Mouse (Mus musculus): ENCODE measurements around the gene Olfr1042. TPM values are rescaled to one million over a fixed set of nuclear protein-coding genes. Genes with fewer than 3 reads are reported as not detected.

The Olfr1042 gene
- polyA plus RNA-seq (2014; fragmentation: Illumina TruSeq; extraction: RNeasy Lipid Tissue Mini Kit (QIAGEN cat#74804); ENCODE audit: low replicate concordance): not detected

GRCm38 (mm10) chr2:86161738-86162137 is at the start of gene Olfr1042:
TSS of gene Olfr1042 (minus strand) at chr2:86161838.

GRCm38 (mm10) chr2:86202909-86203308 is 41.3 kb upstream of the Olfr1042 start, which contains the start of gene Olfr1045:
TSS of gene Olfr1045 (minus strand) at chr2:86203009.

GRCm38 (mm10) chr2:86185583-86185982 is 23.9 kb upstream of the Olfr1042 start, which contains the start of gene Olfr52:
TSS of gene Olfr52 (minus strand) at chr2:86185683.

GRCm38 (mm10) chr2:86177720-86178119 is 16.1 kb upstream of the Olfr1042 start, which contains the start of gene Olfr1044:
TSS of gene Olfr1044 (minus strand) at chr2:86177820.

GRCm38 (mm10) chr2:86167422-86167821 is 5.8 kb upstream of the Olfr1042 start, which contains the start of gene Olfr1043:
TSS of gene Olfr1043 (minus strand) at chr2:86167522.

GRCm38 (mm10) chr2:86146632-86147031 is 15.0 kb downstream of the Olfr1042 start, which contains the start of gene Olfr1040:
TSS of gene Olfr1040 (minus strand) at chr2:86146732.

GRCm38 (mm10) chr2:86135828-86136227 is 25.8 kb downstream of the Olfr1042 start, which contains the start of gene Olfr1039:
TSS of gene Olfr1039 (minus strand) at chr2:86135928.

Other genes with a start within 250 kb of the Olfr1042 start
- not detected for gene Olfr1025-ps1, start 246.6 kb downstream of the Olfr1042 start, polyA plus RNA-seq (2014; fragmentation: Illumina TruSeq; extraction: RNeasy Lipid Tissue Mini Kit (QIAGEN cat#74804); ENCODE audit: low replicate concordance)
- gene Olfr1026, start 240.3 kb downstream of the Olfr1042 start, polyA plus RNA-seq (2014; fragmentation: Illumina TruSeq; extraction: RNeasy Lipid Tissue Mini Kit (QIAGEN cat#74804); ENCODE audit: low replicate concordance): not detected
- gene Olfr1028, start 211.4 kb downstream of the Olfr1042 start, polyA plus RNA-seq (2014; fragmentation: Illumina TruSeq; extraction: RNeasy Lipid Tissue Mini Kit (QIAGEN cat#74804); ENCODE audit: low replicate concordance): not detected
- not detected for gene Olfr1029, start 187.9 kb downstream of the Olfr1042 start, polyA plus RNA-seq (2014; fragmentation: Illumina TruSeq; extraction: RNeasy Lipid Tissue Mini Kit (QIAGEN cat#74804); ENCODE audit: low replicate concordance)
- not detected for gene Olfr1030, start 182.6 kb downstream of the Olfr1042 start, polyA plus RNA-seq (2014; fragmentation: Illumina TruSeq; extraction: RNeasy Lipid Tissue Mini Kit (QIAGEN cat#74804); ENCODE audit: low replicate concordance)
- gene Olfr1031, start 171.5 kb downstream of the Olfr1042 start, polyA plus RNA-seq (2014; fragmentation: Illumina TruSeq; extraction: RNeasy Lipid Tissue Mini Kit (QIAGEN cat#74804); ENCODE audit: low replicate concordance): not detected
- gene Olfr1032, start 156.3 kb downstream of the Olfr1042 start, polyA plus RNA-seq (2014; fragmentation: Illumina TruSeq; extraction: RNeasy Lipid Tissue Mini Kit (QIAGEN cat#74804); ENCODE audit: low replicate concordance): not detected
- 3.2 TPM for gene Olfr1033, start 141.2 kb downstream of the Olfr1042 start, polyA plus RNA-seq (2014; fragmentation: Illumina TruSeq; extraction: RNeasy Lipid Tissue Mini Kit (QIAGEN cat#74804); ENCODE audit: low replicate concordance)
- 0.89 TPM for gene Olfr1034, start 116.0 kb downstream of the Olfr1042 start, polyA plus RNA-seq (2014; fragmentation: Illumina TruSeq; extraction: RNeasy Lipid Tissue Mini Kit (QIAGEN cat#74804); ENCODE audit: low replicate concordance)
- not detected for gene Olfr1036, start 87.8 kb downstream of the Olfr1042 start, polyA plus RNA-seq (2014; fragmentation: Illumina TruSeq; extraction: RNeasy Lipid Tissue Mini Kit (QIAGEN cat#74804); ENCODE audit: low replicate concordance)
- not detected for gene Olfr1037, start 74.5 kb downstream of the Olfr1042 start, polyA plus RNA-seq (2014; fragmentation: Illumina TruSeq; extraction: RNeasy Lipid Tissue Mini Kit (QIAGEN cat#74804); ENCODE audit: low replicate concordance)
- not detected for gene Olfr1039, start 25.9 kb downstream of the Olfr1042 start, polyA plus RNA-seq (2014; fragmentation: Illumina TruSeq; extraction: RNeasy Lipid Tissue Mini Kit (QIAGEN cat#74804); ENCODE audit: low replicate concordance)
- not detected for gene Olfr1040, start 15.1 kb downstream of the Olfr1042 start, polyA plus RNA-seq (2014; fragmentation: Illumina TruSeq; extraction: RNeasy Lipid Tissue Mini Kit (QIAGEN cat#74804); ENCODE audit: low replicate concordance)
- gene Olfr1043, start 5.7 kb upstream of the Olfr1042 start, polyA plus RNA-seq (2014; fragmentation: Illumina TruSeq; extraction: RNeasy Lipid Tissue Mini Kit (QIAGEN cat#74804); ENCODE audit: low replicate concordance): not detected
- gene Olfr1044, start 16.0 kb upstream of the Olfr1042 start, polyA plus RNA-seq (2014; fragmentation: Illumina TruSeq; extraction: RNeasy Lipid Tissue Mini Kit (QIAGEN cat#74804); ENCODE audit: low replicate concordance): not detected
- not detected for gene Olfr52, start 23.8 kb upstream of the Olfr1042 start, polyA plus RNA-seq (2014; fragmentation: Illumina TruSeq; extraction: RNeasy Lipid Tissue Mini Kit (QIAGEN cat#74804); ENCODE audit: low replicate concordance)
- not detected for gene Olfr1045, start 41.2 kb upstream of the Olfr1042 start, polyA plus RNA-seq (2014; fragmentation: Illumina TruSeq; extraction: RNeasy Lipid Tissue Mini Kit (QIAGEN cat#74804); ENCODE audit: low replicate concordance)
- gene Olfr1046, start 57.5 kb upstream of the Olfr1042 start, polyA plus RNA-seq (2014; fragmentation: Illumina TruSeq; extraction: RNeasy Lipid Tissue Mini Kit (QIAGEN cat#74804); ENCODE audit: low replicate concordance): not detected
- not detected for gene Olfr1047, start 69.6 kb upstream of the Olfr1042 start, polyA plus RNA-seq (2014; fragmentation: Illumina TruSeq; extraction: RNeasy Lipid Tissue Mini Kit (QIAGEN cat#74804); ENCODE audit: low replicate concordance)
- not detected for gene Olfr1048, start 78.5 kb upstream of the Olfr1042 start, polyA plus RNA-seq (2014; fragmentation: Illumina TruSeq; extraction: RNeasy Lipid Tissue Mini Kit (QIAGEN cat#74804); ENCODE audit: low replicate concordance)
- not detected for gene Olfr1049, start 96.5 kb upstream of the Olfr1042 start, polyA plus RNA-seq (2014; fragmentation: Illumina TruSeq; extraction: RNeasy Lipid Tissue Mini Kit (QIAGEN cat#74804); ENCODE audit: low replicate concordance)
- not detected for gene Olfr1051, start 117.2 kb upstream of the Olfr1042 start, polyA plus RNA-seq (2014; fragmentation: Illumina TruSeq; extraction: RNeasy Lipid Tissue Mini Kit (QIAGEN cat#74804); ENCODE audit: low replicate concordance)
- gene Olfr1052, start 130.6 kb upstream of the Olfr1042 start, polyA plus RNA-seq (2014; fragmentation: Illumina TruSeq; extraction: RNeasy Lipid Tissue Mini Kit (QIAGEN cat#74804); ENCODE audit: low replicate concordance): not detected
- gene Olfr1053, start 153.4 kb upstream of the Olfr1042 start, polyA plus RNA-seq (2014; fragmentation: Illumina TruSeq; extraction: RNeasy Lipid Tissue Mini Kit (QIAGEN cat#74804); ENCODE audit: low replicate concordance): not detected
- not detected for gene Olfr1054, start 173.6 kb upstream of the Olfr1042 start, polyA plus RNA-seq (2014; fragmentation: Illumina TruSeq; extraction: RNeasy Lipid Tissue Mini Kit (QIAGEN cat#74804); ENCODE audit: low replicate concordance)
- gene Olfr1055, start 188.4 kb upstream of the Olfr1042 start, polyA plus RNA-seq (2014; fragmentation: Illumina TruSeq; extraction: RNeasy Lipid Tissue Mini Kit (QIAGEN cat#74804); ENCODE audit: low replicate concordance): not detected
- not detected for gene Olfr1056, start 200.6 kb upstream of the Olfr1042 start, polyA plus RNA-seq (2014; fragmentation: Illumina TruSeq; extraction: RNeasy Lipid Tissue Mini Kit (QIAGEN cat#74804); ENCODE audit: low replicate concordance)
- gene Olfr1057, start 216.6 kb upstream of the Olfr1042 start, polyA plus RNA-seq (2014; fragmentation: Illumina TruSeq; extraction: RNeasy Lipid Tissue Mini Kit (QIAGEN cat#74804); ENCODE audit: low replicate concordance): not detected
- gene Olfr1058, start 226.7 kb upstream of the Olfr1042 start, polyA plus RNA-seq (2014; fragmentation: Illumina TruSeq; extraction: RNeasy Lipid Tissue Mini Kit (QIAGEN cat#74804); ENCODE audit: low replicate concordance): not detected

All from small intestine, adult 10 weeks (tissue).